Mouse (Mus musculus): ENCODE data around the gene Fcgr3.

DNA sequence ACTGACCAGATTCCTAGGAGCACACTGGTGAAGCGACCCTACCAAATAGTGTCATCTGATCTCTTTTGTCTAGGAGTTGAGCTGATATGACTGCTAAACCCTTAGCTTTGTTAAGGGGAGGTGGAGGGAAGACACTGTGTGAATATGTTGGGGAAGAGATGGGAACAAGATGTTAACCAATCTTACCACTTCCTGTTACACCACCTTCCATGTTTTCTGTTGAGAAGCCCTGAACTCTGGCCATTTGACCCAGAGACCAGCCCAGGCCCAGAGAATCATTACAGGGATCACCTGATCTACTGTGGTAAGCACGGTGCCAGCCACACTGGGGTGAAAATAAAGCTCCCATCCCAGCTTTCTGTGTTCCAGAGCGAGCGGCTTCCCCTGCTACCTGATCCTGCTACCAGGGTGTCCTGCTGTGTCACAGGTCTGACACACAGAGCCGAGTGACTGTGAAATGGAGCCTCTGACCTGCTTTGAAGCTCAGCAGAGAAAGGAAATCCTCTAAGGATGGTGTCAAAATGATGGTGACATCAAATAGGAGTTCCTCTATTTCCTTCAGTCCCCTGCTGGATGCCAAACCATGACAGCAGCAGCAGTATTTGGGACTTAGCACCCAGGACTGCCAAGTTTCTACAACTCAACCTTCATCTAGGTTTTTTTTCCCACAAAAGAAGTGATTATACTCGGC, 47.1 kb downstream of the Fcgr3 start:
- TF ChIP-seq CTCF (IDR thresholded peaks at IDR 0.05) (no peak), EP300 (IDR thresholded peaks at IDR 0.05; ENCODE audit: insufficient read depth, low read depth, low read length) (no peak), POLR2A (IDR thresholded peaks at IDR 0.05; ENCODE audit: insufficient read depth, low read depth, low read length) (no peak)
